Mouse (Mus musculus): ENCODE measurements around the gene Gm7954. TPM values are rescaled to one million over a fixed set of nuclear protein-coding genes. Genes with fewer than 3 reads are reported as not detected.
"Not testable (repeated sequence)": the region's sequence is repeated elsewhere in the genome, so short reads cannot be mapped to it uniquely, and the experiment has no call there.

Gene Gm7954
- polyA plus RNA-seq (2012; rRNA removed) = 0.36 and 0.37 TPM in 2 replicates

GRCm38 (mm10) chr14:41453418-41453817 is at the start of gene Gm7954:
Gm7954 (minus strand) TSS chr14:41453518.
- H3K36me3 ChIP-seq (ENCODE audit: control insufficient read depth, insufficient read depth, low read length); H3K27me3 ChIP-seq (ENCODE audit: control insufficient read depth, insufficient read depth, low read length); H3K4me3 ChIP-seq (ENCODE audit: control insufficient read depth, low read depth, low read length); H3K4me1 ChIP-seq (ENCODE audit: control insufficient read depth, insufficient read depth, low read length); H3K27ac ChIP-seq (ENCODE audit: control insufficient read depth, insufficient read depth, low read depth, low read length): not testable (repeated sequence)

GRCm38 (mm10) chr14:41489385-41489784 is 36.1 kb upstream of the Gm7954 start, which contains the start of gene Gm3486:
Gm3486 (minus strand) TSS chr14:41489485.
- H3K4me1 ChIP-seq (ENCODE audit: control insufficient read depth, insufficient read depth, low read length); H3K27me3 ChIP-seq (ENCODE audit: control insufficient read depth, insufficient read depth, low read length): not testable (repeated sequence)

GRCm38 (mm10) chr14:41425393-41426075 is 27.8 kb downstream of the Gm7954 start:
- H3K36me3 ChIP-seq (ENCODE audit: control insufficient read depth, insufficient read depth, low read length); H3K4me1 ChIP-seq (ENCODE audit: control insufficient read depth, insufficient read depth, low read length); H3K27ac ChIP-seq (ENCODE audit: control insufficient read depth, insufficient read depth, low read depth, low read length); H3K27me3 ChIP-seq (ENCODE audit: control insufficient read depth, insufficient read depth, low read length): not testable (repeated sequence)
- peak overlapping the region; percentile 27 for H3K4me3 ChIP-seq (ENCODE audit: control insufficient read depth, low read depth, low read length)
- peak; percentile 20; the same call in 1 of the 2 replicates for TF ChIP-seq CTCF (IDR thresholded peaks at IDR 0.05; ENCODE audit: control insufficient read depth, insufficient read depth, insufficient replicate concordance, low read depth, low read length)

More at GRCm38 (mm10) chr14:41489385-41489784, 36.1 kb upstream of the Gm7954 start, which contains the start of gene Gm3486:
- H3K27ac ChIP-seq (ENCODE audit: control insufficient read depth, insufficient read depth, low read depth, low read length); H3K36me3 ChIP-seq (ENCODE audit: control insufficient read depth, insufficient read depth, low read length); H3K4me3 ChIP-seq (ENCODE audit: control insufficient read depth, low read depth, low read length): not testable (repeated sequence)

DNA sequence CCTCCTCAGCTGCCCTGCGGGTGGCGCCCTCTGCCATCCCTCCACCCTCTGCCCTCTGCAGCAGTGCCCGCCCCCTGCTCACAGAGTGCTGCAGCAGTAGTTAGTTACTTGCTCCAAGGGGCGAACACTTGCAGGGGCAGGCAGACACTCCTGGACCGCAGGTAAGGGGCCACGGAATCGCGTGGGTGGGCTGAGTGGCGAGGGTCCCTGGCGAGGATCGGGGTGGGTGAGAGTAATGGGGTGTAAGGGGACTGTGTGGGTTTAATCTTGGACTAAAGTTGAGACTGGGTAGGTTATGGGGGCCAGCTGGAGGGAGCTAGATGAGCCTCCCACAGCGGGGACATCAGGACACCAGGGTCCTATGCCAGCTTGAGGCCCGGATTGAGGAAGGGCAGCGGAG is 28.6 kb downstream of the Gm7954 start:
- H3K36me3 ChIP-seq (ENCODE audit: control insufficient read depth, insufficient read depth, low read length); H3K27me3 ChIP-seq (ENCODE audit: control insufficient read depth, insufficient read depth, low read length); H3K4me3 ChIP-seq (ENCODE audit: control insufficient read depth, low read depth, low read length); H3K27ac ChIP-seq (ENCODE audit: control insufficient read depth, insufficient read depth, low read depth, low read length); H3K4me1 ChIP-seq (ENCODE audit: control insufficient read depth, insufficient read depth, low read length): not testable (repeated sequence)

GRCm38 (mm10) chr14:41408181-41408580 is 45.1 kb downstream of the Gm7954 start, which contains the start of gene Gm6482:
Gm6482 (minus strand) TSS chr14:41408281.
- H3K36me3 ChIP-seq (ENCODE audit: control insufficient read depth, insufficient read depth, low read length); H3K27ac ChIP-seq (ENCODE audit: control insufficient read depth, insufficient read depth, low read depth, low read length); H3K27me3 ChIP-seq (ENCODE audit: control insufficient read depth, insufficient read depth, low read length); H3K4me1 ChIP-seq (ENCODE audit: control insufficient read depth, insufficient read depth, low read length): not testable (repeated sequence)
- peak within 1 kb of the TSS; percentile 29 for H3K4me3 ChIP-seq (ENCODE audit: control insufficient read depth, low read depth, low read length)

Other genes starting within 250 kb of the Gm7954 start
- gene Gm2832, start 174.7 kb downstream of the Gm7954 start, polyA plus RNA-seq (2012; rRNA removed) = 0.85 and 1.3 TPM in 2 replicates
- 0.79 and 1.2 TPM in 2 replicates for gene Gm5798, start 104.9 kb downstream of the Gm7954 start, polyA plus RNA-seq (2012; rRNA removed)
- gene Gm7945, start 67.1 kb downstream of the Gm7954 start, polyA plus RNA-seq (2012; rRNA removed) = 1.1 TPM in 2 replicates
- 0.17 and 0.79 TPM in 2 replicates for gene Gm6482, start 45.2 kb downstream of the Gm7954 start, polyA plus RNA-seq (2012; rRNA removed)
- gene Gm3486, start 36.0 kb upstream of the Gm7954 start, polyA plus RNA-seq (2012; rRNA removed) = 7.5 and 9.8 TPM in 2 replicates
- gene Gm7970, start 102.1 kb upstream of the Gm7954 start, polyA plus RNA-seq (2012; rRNA removed) = 0.17 TPM in 2 replicates
- gene 1700049E17Rik2, start 119.7 kb upstream of the Gm7954 start, polyA plus RNA-seq (2012; rRNA removed) = 1.1 and 1.7 TPM in 2 replicates
- 0.28 and 0.38 TPM in 2 replicates for gene Gm3072, start 171.1 kb upstream of the Gm7954 start, polyA plus RNA-seq (2012; rRNA removed)
- gene Gm3676, start 193.0 kb upstream of the Gm7954 start, polyA plus RNA-seq (2012; rRNA removed) = 7.4 and 9.4 TPM in 2 replicates
- 0.26 and 0.52 TPM in 2 replicates for gene Gm8068, start 248.4 kb upstream of the Gm7954 start, polyA plus RNA-seq (2012; rRNA removed)

Measured in testis, adult 2 months (tissue).